Mouse (Mus musculus) neural tube, embryonic 11.5 days (tissue): Measurements from ENCODE around the gene Tdrd5. TPM values are rescaled to one million over a fixed set of nuclear protein-coding genes. Genes with fewer than 3 reads are reported as not detected.
A peak's percentile ranks its signal among the peaks of the same experiment; 100 is the strongest.
"Not testable (repeated sequence)": the region's sequence is repeated elsewhere in the genome, so short reads cannot be mapped to it uniquely, and the experiment has no call there.

Source experiments
- ATAC-seq: fragments of 200-750 bp; cut with Nextera tagmentation; 2 replicates; pipeline ENCODE4 v1.8.0; 2017; ENCODE audit warnings: moderate number of reproducible peaks, mild to moderate bottlenecking, moderate TSS enrichment, moderate library complexity; ENCODE audit not compliant: insufficient read depth, low FRiP score, low TSS enrichment
- DNase-seq: peaks from one replicate; pipeline ENCODE4 v3.0.0-alpha.2; 2015; ENCODE audit warnings: low spot score
- H3K27ac ChIP-seq: fragments of 300-500 bp; sonication (generic); 2 replicates; pipeline ENCODE4 v1.5.1; 2014; ENCODE audit warnings: low read depth, mild to moderate bottlenecking, low read length
- H3K27me3 ChIP-seq: fragments of 300-500 bp; sonication (generic); 2 replicates; pipeline ENCODE4 v1.6.1; 2014; ENCODE audit warnings: mild to moderate bottlenecking, low read length, mixed read lengths; ENCODE audit not compliant: control insufficient read depth, insufficient read depth
- H3K36me3 ChIP-seq: fragments of 300-500 bp; sonication (generic); 2 replicates; pipeline ENCODE4 v1.6.1; 2014; ENCODE audit warnings: mild to moderate bottlenecking, low read length, moderate library complexity, mixed read lengths; ENCODE audit not compliant: control insufficient read depth, insufficient read depth
- H3K4me1 ChIP-seq: fragments of 300-500 bp; sonication (generic); 2 replicates; pipeline ENCODE4 v1.6.1; 2014; ENCODE audit warnings: low read length, mixed read lengths; ENCODE audit not compliant: control insufficient read depth, insufficient read depth
- H3K4me2 ChIP-seq: fragments of 300-500 bp; sonication (generic); 2 replicates; pipeline ENCODE4 v1.6.1; 2014; ENCODE audit warnings: low read depth, mild to moderate bottlenecking, moderate library complexity
- H3K4me3 ChIP-seq: fragments of 300-500 bp; sonication (generic); 2 replicates; pipeline ENCODE4 v1.5.1; 2014; ENCODE audit warnings: low read depth, low read length
- H3K9ac ChIP-seq: fragments of 300-500 bp; sonication (generic); 2 replicates; pipeline ENCODE4 v1.6.1; 2014; ENCODE audit warnings: mild to moderate bottlenecking, low read length
- H3K9me3 ChIP-seq: fragments of 300-500 bp; sonication (generic); 2 replicates; pipeline ENCODE4 v1.6.1; 2016; ENCODE audit warnings: low read length; ENCODE audit not compliant: control insufficient read depth
- WGBS: fragments of 180-500 bp; shearing (Covaris S2); extraction: QIAGEN DNeasy Blood & Tissue Kit; methylation state at CpG from one replicate; pipeline ENCODE4 v1.1.7; 2014; 5-methylcytosine and 5-hydroxymethylcytosine counted together
- polyA plus RNA-seq: library from polyadenylated mRNA; unstranded; fragments of >200 nt; fragmentation: Nextera tagmentation; extraction: Ambion mirVana; gene quantifications from 2 replicates; pipeline ENCODE4 v1.2.1, GENCODE M21; 2014

Gene Tdrd5
- polyA plus RNA-seq, 1 experiment from 2014 or later, result not detected

DNA sequence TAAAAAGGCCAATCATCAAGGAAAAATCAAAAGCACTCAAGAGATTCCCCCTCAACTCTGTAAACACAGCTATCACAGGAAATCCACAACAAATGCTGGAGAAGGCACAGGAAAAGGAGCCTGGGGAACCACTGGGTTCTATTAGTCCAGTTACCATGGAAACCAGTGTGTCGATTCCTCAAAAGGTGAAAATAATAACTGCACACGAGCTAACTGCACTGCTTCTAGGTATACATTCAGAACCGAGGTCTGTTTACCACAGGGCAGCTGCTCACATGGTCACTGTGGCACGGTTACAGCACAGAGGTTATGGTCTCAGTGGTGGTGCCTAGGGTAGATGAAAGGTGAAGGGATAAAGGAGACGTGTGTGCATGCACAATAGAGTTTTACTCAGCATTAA lies 31.8 kb downstream of the Tdrd5 start:
- Histone ChIP-seq H3K9ac (no peak overlapping the region), H3K27me3 (no peaks in the 10 kb centered on the region), H3K4me3 (no peak overlapping the region), H3K4me2 (no peak overlapping the region), H3K4me1 (no peaks in the 10 kb centered on the region; the same call in 1 of the 2 replicates), H3K9me3 (no peaks in the 10 kb centered on the region), H3K36me3 (no peaks in the 10 kb centered on the region), H3K27ac (no peak overlapping the region)
- WGBS, result 62% methylated on average over 5 of the region's 5 CpGs
- ATAC-seq (no peak), DNase-seq (no peak)

GRCm38 (mm10) chr1:156270471-156270870 lies 33.0 kb downstream of the Tdrd5 start:
- no peak overlapping the region for H3K27ac ChIP-seq
- H3K27me3 ChIP-seq, result no peaks in the 10 kb centered on the region
- no peak overlapping the region for H3K4me2 ChIP-seq
- no peak for DNase-seq
- no peaks in the 10 kb centered on the region; the same call in 1 of the 2 replicates for H3K4me1 ChIP-seq
- H3K4me3 ChIP-seq, result no peak overlapping the region
- no peak overlapping the region for H3K9ac ChIP-seq
- H3K36me3 ChIP-seq, result no peaks in the 10 kb centered on the region
- WGBS, result 82% methylated on average over 9 of the region's 9 CpGs
- ATAC-seq, result no peak
- H3K9me3 ChIP-seq, result no peaks in the 10 kb centered on the region

DNA sequence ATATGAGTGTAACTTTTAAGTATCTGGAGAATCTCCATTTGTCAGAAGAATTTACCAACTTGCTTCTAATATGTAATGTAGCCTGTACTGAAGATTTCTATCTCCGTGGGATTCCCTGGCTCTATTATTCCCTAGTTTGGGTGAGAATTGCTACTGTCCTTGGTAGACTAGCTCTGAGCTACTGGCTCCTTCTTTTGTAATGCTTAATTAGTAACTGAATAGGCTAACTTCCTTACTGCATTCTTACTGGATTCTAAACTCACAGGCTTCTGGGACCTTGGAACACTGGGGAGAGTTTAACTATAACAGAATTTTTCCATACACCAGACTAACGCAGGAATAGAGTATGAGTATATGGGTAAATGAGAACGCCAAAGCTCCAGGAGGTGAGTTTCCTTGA lies 34.9 kb downstream of the Tdrd5 start:
- not testable (repeated sequence) for H3K4me2 ChIP-seq
- WGBS, result 26% methylated on average over 3 of the region's 3 CpGs

DNA sequence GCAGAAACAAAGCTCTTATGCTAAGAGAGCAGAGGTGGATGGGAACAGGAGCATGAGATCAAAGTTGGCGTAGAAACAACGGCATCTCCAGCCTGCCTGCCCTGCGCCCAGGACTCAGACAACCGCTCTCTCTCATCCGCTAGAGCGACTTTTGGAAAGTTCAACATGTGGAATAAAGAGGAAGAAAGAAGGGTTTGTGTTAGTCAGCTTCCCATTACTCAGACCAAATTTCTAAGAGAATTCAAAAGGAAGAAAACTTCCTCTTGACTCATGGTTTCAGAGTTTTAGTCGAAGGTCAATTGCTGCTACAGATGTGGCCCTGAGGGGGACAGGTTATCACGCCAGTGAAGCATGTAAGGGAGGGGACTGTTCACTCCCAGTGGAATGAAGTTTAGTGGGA lies 39.5 kb downstream of the Tdrd5 start:
- Histone ChIP-seq H3K4me2 (no peak overlapping the region), H3K4me3 (no peak overlapping the region), H3K4me1 (no peaks in the 10 kb centered on the region), H3K9me3 (no peaks in the 10 kb centered on the region), H3K36me3 (no peaks in the 10 kb centered on the region), H3K27ac (no peak overlapping the region), H3K9ac (no peak overlapping the region), H3K27me3 (no peaks in the 10 kb centered on the region)
- DNase-seq (no peak), ATAC-seq (no peak)
- 93% methylated on average over 8 of the region's 8 CpGs for WGBS

More for the DNA sequence above, 34.9 kb downstream of the Tdrd5 start:
- ATAC-seq, H3K4me3 ChIP-seq, H3K27ac ChIP-seq, H3K4me1 ChIP-seq, H3K9ac ChIP-seq, H3K27me3 ChIP-seq, DNase-seq, H3K36me3 ChIP-seq, H3K9me3 ChIP-seq: not testable (repeated sequence)

DNA sequence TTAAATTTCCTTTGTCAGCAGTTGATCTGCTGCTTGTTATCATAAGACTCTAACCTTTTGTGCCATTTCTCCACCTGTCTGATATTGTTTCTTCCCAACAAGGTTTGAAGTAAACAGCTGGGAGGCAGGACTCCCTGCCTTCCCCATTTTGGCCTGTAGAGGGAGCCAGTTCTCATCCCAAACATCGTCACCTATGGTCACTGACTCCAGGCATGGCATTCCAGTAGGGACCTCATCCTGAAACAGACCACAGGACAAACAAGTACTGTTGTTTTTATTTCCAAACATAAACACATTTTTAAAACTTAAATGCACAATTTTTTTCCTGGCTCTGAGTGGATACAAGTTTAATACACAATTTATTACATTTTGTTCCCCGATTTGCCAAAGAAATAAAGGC lies 40.1 kb downstream of the Tdrd5 start:
- Histone ChIP-seq H3K9me3 (no peaks in the 10 kb centered on the region), H3K4me1 (no peaks in the 10 kb centered on the region)

DNA sequence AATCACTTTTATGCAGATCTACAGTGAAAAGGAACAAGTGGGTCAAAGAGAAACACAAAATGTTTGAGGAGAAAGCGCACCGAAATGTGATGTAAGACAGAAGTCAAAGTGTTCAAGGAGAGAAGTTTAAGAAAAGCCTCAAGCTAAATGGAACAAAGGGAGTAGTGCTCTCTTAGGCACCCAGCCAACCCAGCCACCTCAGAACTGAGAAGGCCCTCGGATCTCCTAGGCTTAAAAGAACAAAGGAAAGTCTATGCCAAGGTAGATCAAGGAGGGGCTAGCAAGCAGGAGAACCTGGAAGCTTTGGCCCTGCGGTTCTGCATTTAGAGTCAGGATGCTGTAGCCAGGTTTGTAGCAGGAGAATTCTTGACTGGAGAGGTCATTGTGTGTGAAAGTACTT lies 48.6 kb downstream of the Tdrd5 start:
- Histone ChIP-seq H3K4me2 (no peak overlapping the region), H3K36me3 (no peaks in the 10 kb centered on the region), H3K4me1 (no peaks in the 10 kb centered on the region), H3K27me3 (no peaks in the 10 kb centered on the region), H3K9ac (no peak overlapping the region), H3K4me3 (no peak overlapping the region), H3K27ac (no peak overlapping the region), H3K9me3 (no peaks in the 10 kb centered on the region)
- DNase-seq (no peak), ATAC-seq (no peak)
- WGBS, result 88% methylated on average over 4 of the region's 4 CpGs

More for the DNA sequence above, 40.1 kb downstream of the Tdrd5 start:
- Histone ChIP-seq H3K27me3 (no peaks in the 10 kb centered on the region), H3K4me3 (no peak overlapping the region), H3K9ac (no peak overlapping the region), H3K36me3 (no peaks in the 10 kb centered on the region), H3K4me2 (no peak overlapping the region), H3K27ac (no peak overlapping the region)
- 48% methylated on average over 2 of the region's 2 CpGs for WGBS
- ATAC-seq, result no peak
- peak; percentile 65 for DNase-seq

DNA sequence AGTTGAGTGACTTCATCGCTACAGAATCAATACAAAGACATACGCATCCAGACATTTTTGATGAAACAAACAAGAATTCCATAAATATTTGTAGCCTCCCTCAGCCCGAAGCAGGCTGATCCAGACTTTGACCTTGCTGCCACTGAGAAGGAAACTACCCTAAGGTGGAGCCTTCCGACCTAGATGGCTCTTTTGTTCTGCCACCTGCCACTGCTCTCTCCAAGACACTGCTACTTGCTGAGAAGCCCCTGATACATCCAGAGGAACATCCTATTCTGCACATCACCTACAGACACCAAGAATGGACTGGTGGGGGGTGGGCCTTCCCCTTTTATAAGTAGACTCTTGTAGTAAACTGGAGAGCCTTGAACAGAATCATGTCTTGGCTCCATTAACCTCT lies 52.4 kb downstream of the Tdrd5 start:
- not testable (repeated sequence) for H3K9me3 ChIP-seq, H3K4me2 ChIP-seq, H3K9ac ChIP-seq, H3K27me3 ChIP-seq, ATAC-seq, H3K27ac ChIP-seq, DNase-seq, H3K4me1 ChIP-seq, H3K4me3 ChIP-seq, H3K36me3 ChIP-seq
- WGBS, result 88% methylated on average over 4 of the region's 4 CpGs

DNA sequence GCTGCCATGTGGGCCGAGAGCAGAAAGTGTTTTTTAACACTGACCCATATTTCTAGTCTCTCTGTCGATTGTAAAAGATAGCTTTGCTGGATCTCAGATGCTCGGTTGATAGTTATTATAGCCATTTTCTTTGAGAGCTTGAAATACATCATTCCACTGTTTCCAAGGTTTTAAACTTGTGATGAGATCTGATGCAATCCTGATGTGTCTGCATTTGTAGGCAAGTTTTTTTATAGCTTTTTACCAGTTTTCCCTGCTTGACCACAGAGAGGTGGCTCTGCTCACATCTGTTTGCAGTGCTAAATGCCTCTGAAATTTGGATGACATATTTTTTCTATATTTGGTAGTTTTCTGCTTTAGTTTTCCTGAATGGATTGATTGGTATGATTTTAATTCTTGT lies 55.6 kb downstream of the Tdrd5 start:
- DNase-seq (no peak), ATAC-seq (no peak)
- H3K36me3 ChIP-seq, result no peaks in the 10 kb centered on the region
- H3K9ac ChIP-seq, result no peak overlapping the region
- no peaks in the 10 kb centered on the region for H3K4me1 ChIP-seq
- no peaks in the 10 kb centered on the region for H3K27me3 ChIP-seq
- no peaks in the 10 kb centered on the region for H3K9me3 ChIP-seq
- no peak overlapping the region for H3K4me2 ChIP-seq
- no peak overlapping the region for H3K4me3 ChIP-seq
- 71% methylated on average over 3 of the region's 3 CpGs for WGBS
- H3K27ac ChIP-seq, result no peak overlapping the region

- Histone ChIP-seq H3K27ac (no peak overlapping the region), H3K9me3 (no peaks in the 10 kb centered on the region), H3K27me3 (no peaks in the 10 kb centered on the region), H3K9ac (no peak overlapping the region), H3K4me1 (no peaks in the 10 kb centered on the region), H3K36me3 (no peaks in the 10 kb centered on the region), H3K4me3 (no peak overlapping the region), H3K4me2 (no peak overlapping the region)
- 10% methylated on average over 14 of the region's 14 CpGs for WGBS
- no peak for ATAC-seq
- peak; percentile 71 for DNase-seq
These were observed 61.6 kb downstream of the Tdrd5 start for GRCm38 (mm10) chr1:156241713-156242348.
